Mouse (Mus musculus): Measurements from ENCODE around the gene Strbp.

The Strbp gene

DNA sequence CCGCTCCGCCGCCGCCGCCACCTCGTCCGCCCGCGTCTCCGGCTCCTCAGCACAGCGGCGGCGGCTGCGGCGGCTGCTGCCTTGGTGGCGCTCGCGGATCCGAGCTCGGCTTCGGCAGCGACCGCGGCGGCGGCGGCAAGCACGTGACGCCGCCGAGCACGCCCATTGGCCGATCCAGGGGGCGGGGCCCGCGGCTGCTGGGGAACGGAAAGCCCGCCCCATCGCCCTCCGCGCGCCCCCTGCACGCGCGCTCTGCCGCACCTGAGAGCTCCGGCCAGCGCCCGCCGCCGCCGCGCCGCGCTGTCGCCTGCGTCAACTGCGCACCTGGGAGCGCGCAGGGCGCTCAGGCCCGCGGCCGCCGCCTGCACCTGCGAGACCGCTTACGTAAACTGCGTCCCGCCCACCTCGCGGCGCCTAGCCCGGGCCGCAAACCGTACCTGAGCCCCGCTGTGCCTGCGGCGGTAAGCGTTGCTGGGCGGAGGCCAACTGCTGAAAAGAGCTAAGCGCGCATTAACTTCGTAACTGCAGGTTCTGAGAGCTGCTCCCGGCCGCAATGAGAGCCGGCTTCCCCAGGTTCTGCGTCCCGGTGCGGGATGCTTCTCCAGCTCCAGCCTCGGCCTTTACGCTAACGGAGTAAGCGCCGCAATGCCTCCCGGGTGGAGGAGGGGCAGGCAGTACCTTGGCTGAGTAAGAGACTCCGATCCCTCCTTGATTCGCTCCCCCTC is at the start of gene Strbp:
TSS of gene Strbp (minus strand) at position 630 of the 725 bp plus-strand sequence.
- DNase-seq: peak; percentile 99

DNA sequence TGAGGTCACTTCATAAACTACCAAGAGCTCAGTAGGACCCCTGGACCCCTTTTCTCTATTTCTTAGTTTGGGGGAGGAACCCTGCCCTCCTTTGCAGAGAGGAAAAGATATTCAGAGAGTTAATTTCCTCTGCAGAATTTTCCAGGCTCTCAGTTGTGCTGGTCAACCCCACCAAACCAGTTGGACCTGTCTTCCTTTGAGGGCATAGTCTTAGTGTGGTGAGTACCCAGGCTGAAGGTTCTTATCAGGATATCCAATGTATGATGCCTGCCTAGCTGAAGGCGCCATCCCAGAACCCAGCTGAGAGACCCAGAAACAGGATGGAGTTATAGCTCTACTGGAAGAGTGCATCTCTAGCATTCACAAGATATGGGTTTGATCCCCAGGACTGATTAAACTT is 47.5 kb upstream of the Strbp start:
- DNase-seq: no peak

DNA sequence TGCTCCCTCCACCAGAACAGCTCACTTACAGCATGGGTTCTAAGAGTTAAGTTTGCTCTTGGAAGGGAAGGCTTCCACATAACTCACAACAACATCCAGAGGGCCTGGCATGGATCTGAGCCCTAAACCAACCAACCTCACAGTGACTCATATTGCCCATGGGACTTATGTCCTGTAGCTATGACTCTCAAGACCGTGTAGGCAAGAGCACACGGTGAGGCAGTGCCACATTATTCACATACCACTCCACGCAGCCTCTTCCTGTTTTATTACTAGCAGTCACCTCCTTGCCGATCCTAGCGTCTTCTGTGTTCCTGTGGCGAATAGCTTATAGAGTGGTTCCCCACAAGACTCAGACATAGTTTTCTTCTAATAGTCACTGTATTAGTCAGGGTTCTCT is 45.7 kb upstream of the Strbp start:
- no peak for DNase-seq

DNA sequence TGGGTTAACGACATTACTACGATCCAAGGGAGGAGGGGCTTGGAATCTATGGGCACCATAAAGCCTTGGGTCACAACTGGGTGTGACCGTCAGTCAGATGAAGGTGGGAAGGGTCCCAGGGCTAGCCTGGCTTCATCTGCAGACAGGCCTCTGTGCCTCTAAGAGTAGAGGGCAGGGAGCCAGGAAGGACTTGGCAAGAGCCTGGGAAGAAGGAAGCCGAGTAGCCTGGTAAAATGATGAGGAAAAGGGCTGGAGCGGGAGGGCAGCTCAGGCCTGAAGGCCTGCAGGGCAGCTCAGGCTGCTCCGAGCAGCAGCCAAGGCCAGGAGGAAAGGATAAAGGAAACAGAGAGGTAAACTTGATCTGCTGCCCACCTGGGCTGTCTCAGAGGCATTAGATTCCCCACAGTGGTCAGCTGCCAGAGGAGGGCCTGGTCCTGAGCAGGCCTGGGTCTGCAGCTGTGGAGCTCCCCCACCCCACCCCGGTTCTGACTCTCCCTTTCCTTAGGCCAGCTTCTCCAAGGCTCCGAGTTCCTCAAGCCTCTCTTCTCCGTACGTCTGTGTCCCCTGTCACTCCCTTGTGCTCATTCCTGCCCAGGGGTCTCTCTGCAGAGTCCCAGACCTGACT is 44.9 kb upstream of the Strbp start:
- DNase-seq: peak; percentile 71 to 84

DNA sequence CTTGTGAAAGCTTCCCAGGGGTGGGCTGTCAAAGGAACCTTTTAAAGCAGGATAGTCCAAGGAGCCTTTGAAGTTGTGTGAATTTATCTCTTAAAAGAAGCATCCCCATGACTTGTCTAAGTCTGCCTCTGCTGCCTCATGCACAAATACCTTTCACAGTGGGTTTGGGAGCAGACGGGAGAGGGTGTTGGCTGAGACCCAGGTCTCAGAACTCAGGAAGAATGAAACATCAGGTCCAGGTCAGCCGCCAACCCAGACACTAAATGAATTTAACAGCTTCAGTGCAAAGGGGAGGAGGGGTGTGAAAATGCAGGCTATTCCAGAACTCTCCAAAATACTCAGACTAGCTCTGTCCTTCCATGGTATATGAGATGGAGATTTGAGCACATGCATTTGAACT is 44.2 kb upstream of the Strbp start:
- DNase-seq: peak in 1 of 2 experiments; percentile 43

DNA sequence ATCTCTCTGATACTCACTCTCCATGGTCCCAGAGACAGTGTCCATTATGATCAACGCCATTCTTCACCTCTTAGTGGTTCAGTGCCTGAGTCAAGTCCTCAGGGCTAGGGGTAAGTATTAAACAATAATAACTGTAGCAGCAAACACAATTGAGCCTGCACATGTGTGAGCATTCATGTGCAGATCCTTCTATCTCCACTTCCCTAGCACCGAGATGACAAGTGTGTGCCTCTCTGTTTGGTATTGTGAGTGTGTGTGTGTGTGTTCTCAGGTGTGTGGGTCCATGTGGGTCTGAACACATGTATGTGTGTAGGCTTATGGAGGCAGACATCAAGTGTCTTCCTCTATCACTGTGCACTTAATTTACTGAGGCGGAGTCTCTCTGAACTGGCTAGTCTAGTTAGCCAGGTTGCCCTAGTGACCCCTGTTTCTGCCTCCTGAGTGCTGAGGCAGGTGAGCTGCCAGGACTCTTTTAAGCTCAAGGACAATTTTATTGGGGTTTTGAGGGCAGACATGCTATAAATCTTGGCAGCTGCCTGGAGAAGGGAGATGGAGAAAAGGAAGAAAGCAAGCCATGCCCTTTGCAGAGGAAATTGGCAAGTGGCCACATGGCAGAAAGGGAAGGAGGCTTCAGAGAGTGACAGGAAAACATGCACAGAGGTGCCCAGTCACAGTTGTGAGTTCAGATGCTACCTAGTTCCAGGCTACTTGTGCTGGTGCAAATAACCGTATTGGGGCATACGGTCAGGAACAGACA is 42.8 kb upstream of the Strbp start:
- no peak for DNase-seq

DNA sequence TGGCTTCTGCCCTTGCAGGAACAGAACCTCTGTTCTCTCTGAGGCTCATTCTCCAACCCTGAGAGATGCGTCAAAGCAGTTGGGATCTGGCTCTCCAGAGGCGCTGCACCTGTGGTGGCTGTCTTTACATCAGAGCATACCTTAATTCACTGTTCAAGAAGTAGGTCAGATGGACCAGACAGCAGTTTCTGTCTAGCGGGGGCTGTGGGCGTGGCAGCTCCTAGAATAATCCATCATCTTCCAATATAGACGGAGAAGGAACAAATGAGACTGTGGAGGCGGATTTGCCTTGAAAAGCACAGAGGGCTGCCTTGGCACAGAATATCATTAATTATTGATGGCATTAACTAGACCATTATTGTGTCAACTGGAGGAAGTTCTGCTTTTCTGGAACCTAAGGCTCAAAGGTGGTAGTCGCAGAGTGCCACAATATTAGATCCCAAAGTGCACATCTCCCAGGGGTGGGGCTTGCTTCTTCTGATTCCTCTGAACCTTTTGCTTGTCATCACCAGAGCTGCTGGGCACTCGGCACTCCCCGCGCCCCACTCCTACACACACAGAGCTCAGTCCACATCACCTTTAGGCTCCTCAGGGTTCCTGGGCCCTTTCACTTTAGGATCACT is 41.2 kb upstream of the Strbp start:
- DNase-seq: no peak

DNA sequence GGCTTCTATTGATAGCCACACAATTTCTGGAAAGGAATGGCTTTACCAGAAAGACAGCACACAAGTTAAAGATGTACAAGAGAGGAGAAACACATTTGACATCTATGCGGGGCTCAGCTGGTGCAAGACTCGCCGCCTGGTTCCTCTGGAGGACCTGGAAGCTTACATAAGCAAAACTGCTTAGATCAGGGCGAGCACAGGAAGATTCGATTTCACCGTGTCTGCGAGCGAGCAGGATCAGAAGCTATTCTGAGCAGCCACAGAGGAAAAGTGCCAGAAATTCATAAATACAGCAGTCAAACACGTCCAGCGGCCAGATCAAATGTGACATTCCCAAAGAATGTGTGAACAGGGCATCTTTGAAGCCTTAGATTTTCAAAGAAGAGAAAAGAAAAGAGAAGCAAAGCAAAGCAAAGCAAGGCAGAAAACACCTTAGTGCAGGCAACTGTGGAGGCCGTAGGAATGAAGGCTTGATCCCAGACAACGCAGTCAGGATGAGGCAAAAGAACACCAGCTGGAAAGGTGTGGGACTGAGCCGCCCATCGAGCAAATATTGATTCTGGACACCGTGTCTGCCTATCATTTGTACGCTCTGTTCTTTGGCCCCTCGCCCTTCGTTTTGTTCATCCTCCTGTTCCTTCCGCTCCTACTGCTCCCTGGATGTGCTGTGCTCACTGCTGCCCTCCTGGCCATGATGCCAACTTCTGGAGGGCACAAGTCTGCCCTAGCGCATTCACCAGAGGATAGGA is 38.3 kb upstream of the Strbp start:
- peak in 1 of 2 experiments; percentile 61 for DNase-seq

DNA sequence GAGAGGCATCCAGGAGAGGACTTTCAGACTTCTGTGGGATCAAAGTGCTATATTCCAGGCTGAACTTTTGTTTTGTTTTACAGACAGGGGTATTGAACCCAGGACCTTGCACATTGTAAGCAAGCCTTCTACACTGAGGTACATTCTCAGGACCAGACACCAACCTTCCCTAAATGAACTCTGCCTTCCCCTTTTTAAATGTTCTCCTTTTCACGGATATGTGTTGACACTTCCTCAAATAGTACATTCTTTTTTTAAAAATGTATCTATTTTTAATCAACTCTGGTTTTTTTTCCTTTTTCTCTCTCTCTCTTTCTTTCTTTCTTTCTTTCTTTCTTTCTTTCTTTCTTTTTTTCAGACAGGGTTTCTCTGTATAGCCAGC is 32.1 kb upstream of the Strbp start:
- no peak for DNase-seq

DNA sequence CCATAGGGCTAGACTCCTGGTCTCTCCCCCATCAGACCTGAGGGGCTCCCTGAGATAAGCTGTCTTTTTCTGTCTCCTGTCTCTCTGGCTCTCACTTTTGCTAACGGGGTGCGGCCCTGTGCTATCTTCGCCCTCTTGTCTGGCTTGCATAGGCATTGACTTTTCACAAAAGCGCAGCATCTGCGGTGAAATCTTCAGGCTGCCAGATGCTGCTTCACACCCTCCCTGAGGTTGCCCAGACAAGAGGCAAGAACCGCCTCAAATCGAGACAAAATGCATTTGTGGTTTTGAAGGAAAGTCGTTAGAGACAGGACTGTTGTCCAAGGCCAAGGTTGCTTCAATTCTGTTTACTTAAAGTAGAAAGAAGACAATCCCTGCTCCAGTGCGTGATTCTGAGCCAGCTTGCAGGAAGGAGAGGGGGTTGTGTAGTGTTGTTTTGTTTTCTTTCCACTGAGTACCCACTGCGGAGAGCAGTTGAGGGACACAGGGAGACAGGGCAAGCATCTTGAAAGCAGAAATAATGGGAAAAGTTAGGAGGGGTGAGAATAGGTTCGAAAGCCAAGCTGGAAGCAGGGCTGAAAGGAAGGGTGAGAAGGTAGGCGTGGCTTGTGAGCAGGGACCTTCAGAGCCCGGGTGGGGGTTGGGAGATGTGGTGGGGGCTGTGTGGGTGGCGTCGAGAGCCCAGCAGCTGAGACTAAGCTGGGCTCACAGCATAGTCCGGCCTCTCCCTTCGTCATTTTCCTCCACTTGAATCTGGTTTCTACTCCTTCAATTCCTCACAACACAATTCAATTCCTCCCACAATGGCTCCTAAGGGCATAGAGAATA is 31.5 kb upstream of the Strbp start:
- DNase-seq: no peak

DNA sequence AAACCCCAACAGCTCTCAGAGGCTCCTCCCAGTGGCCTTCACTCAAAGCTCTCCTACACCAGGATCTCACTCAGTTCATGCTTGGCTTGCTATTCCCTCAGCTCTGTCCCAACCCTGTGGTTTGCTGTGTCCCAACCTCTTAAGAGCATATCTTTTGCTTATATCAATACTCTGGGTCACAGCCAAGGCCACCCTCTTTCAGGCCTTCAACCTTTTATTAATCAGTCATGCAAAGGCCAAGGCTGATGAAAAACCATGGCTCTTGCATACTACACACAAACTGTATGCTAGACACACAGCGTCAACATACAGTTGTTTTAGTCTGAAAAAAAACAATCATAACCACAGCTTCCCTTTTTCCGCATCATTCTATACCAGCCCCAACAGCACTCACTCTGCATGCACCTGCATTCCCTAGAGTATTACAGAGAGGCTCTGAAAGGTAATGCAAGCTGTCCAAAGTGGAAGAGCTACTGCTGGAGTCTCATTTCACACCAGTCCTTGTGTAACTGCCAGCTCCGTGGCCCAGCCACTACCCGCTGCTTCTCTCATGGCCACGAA is 27.7 kb upstream of the Strbp start:
- no peak for DNase-seq

DNA sequence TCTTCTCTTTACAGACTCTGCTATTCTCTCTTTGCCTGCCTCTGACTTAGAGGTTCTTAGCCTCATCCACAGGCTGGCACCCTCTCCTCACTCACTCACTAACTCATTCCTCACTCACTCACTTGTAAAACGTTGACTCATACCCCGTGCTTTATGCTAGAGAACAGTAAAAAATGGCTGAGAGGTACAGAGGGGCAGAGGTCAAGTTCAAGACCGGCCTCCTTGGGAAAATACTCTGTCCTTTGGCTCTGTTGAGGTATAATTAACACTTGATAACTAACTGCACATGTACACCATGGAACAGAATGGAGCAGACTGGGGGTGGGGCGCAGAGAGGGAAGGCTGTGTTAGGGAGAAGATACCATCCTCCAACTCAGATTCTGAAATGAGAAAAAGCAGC is 20.6 kb upstream of the Strbp start:
- no peak for DNase-seq

DNA sequence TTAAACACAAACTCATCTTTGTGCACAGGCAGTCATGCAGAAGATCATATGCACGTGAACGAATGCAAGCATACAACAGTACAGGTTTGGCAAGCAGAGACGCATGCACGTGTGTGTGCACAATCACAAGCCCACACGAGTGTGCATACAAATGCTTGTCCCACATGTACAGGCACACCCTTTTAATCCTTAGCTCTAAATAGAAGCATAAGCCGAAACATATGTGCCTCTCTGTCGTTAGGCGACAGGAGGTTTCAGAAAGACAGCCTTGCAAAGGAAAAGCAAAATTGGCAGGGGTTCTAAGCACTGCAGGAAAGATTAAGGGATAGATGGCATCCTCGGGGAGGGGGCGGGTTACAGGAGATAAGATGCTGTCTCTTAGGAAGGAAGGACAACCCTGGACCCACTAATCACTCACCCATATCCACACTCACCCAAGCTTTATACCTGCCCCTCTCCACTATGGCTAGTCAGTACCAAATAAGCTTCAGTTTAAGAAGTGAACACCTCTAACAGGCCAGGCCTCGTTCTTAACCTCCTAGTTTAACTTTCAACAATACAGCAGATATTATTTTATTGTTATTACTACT is 19.9 kb upstream of the Strbp start:
- DNase-seq: peak in 1 of 2 experiments; percentile 13

DNA sequence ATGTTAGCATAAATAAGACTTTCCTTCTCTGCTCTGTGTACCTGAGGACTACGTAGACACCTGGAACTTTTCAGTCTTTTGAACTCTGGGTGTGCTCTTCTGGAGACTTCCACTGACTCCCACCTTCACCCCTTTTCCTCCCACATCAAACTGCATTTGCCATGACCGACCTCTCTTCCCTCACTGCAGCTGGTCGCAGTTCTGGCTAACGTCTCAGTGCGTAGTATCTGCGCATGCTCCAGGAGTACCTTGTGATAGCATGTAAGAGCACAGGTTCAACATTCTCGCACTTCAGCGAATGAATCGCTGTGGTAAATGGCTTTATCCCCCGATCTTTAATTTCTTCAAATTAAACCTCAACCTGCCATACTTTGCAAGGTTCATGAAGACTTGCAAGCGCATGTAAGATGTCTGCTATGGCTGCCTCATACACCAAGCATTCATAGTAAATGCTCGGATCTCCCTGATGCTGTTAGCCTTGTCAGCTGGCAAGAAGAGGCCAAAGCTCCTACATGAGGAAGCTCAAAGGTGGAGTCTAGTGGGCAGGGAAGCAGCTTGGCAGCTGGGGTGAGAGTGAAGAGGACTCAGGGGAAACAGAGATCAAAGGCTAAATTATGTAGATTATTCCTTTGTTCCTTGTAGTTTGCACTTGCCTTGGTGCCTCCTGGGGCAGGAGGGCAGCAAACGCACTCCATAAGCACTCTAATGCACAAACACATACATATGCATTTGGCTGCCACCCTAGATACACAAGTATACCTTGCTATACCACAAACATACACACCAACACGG is 19.2 kb upstream of the Strbp start:
- no peak for DNase-seq

DNA sequence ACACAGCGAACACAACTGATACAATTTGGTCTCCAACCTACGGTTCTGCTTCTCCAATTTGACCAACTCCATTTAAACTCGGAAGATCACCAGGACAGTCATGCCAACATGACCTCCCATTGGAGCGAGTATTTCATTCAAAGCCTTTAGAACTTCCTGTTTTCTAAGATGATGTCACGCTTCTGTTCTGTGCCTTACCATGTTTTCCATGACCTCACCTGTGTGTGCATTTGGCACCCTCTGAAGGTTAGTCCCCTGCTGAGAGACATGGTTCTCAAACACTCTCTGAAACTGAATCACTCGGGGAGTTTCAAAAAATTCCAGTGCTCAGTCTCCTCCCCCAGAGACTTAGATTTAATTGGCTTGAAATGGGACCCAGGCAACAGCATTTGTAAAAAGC is 12.6 kb upstream of the Strbp start:
- DNase-seq: no peak

DNA sequence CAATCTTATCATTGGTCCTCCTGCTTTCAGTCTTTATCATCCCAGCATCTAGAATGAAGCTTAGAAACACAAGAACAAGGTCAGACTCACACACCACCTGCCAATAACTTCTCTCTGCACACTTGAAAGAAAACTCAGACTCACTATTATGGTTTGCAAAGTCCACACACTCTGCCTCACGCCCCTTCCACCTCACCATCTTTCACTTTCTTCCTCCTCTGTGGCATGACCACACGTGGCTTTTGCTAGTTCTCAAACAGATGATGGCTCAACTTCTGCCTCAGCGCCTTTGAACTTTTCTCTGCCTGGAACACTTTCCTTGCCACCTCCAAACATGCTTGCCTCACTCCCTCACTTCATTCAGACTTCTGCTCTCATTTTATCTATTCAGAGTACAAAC is 11.7 kb upstream of the Strbp start:
- DNase-seq: no peak

DNA sequence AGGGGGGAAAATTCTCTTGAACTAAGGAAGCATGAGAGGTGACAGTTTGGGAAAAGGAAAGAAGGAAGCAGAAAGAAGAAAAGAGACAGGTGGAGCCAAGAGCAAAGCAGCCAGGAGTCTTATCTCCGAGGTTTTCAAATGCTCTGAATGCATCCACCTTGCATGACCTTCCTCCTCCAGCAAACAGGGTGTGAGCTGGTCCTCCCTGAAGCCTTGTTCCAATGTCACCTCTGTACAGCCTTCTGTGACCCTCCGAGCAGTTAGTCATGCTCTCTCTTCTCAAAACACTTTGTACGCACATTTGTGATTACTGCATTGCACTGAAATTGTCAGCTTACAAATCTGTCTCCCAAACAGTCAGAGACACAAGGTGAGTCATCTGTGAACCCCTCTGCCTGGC is 9.4 kb upstream of the Strbp start:
- DNase-seq: no peak

DNA sequence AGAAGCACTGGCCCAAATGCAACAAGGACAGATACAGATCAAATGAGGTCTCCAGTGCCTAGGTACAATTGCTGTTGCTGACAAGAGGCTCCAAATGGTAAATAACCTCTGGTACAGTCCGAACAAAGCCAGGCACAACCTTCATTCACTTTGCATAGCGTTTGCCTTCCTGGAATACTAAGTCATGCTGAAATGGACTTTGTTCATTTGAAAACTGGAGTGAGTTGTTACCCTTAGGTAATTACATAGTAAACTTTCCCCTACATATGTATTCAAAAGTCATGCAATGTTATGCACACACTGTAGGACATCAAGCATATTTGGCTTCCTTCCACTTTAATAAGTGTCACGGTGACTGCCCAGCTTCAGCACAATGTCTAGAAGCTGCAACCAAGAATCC is 5.2 kb upstream of the Strbp start:
- no peak for DNase-seq

DNA sequence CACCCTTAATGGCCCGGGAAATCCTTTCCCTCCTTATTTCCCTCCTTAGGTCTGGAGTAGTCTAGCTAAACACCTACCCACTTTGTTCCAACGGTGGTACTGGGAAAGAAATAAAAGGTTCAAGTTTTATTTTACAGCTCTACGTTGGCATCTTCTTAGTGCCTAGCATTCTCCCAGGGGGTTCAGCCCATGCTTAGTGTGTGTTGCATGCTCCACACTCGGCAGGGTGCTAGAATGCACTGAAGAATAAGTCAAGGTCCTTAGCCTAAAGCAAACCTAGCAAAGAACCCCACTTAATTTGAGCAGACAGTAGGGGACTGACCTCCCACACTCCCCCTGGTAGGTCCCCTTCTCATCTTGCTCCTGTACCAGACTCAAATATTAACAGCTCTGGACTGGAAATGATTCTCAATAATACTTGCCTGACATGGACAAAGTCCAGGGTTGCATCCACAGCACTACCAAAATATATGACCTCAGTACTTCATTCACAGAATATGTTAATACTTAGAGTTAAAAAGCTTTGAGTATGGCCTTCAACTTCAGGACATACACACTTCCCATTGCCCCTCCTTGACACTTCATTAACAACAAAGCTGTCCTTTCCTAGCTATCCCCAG is 592 bp upstream of the Strbp start:
- DNase-seq: peak in 1 of 2 experiments; percentile 42
